Mouse (Mus musculus): ENCODE data around the gene Pgp.

DNA sequence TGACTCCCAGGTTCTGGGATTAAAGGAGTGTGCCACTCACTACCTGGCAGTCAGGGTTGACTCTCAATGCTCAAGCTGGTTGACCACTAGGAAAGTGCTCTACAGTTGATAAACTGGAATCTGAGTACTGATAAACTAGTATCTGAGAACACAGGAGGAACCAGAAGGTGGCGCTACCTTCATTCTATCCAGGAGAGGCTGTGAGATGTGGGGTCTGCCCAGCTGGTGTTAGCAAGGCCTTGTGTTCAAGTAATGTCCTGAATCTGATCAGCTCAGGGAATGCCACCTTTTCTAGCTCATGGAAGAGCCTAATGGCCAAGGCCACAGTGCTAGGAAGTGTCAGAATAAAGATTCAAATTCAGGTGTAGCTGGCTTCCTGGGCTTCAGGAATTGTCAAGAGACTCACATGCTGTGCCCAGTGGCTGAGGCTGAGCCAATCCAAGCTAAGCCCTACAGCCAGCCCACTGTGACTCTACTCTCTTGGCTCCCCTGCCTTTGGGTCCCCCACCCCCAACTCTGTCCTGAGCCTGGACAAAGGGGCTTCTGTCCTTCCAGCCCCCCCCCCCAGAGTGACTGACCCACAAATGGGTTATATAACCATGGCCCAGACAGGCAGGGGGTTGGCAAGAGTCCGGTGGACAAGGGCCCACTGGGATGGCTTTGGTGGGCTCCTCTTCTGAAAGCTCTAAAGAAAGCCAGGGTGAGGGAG is 24.6 kb downstream of the Pgp start:
- no peak for TF ChIP-seq POLR2A (IDR thresholded peaks at IDR 0.05; ENCODE audit: extremely low read depth, insufficient read depth, low read length)
- TF ChIP-seq CTCF (IDR thresholded peaks at IDR 0.05; ENCODE audit: extremely low read depth, insufficient read depth, low read length): peak; percentile 60

All from cortical plate, adult 2 months (tissue).